Mouse (Mus musculus) B cell, adult 2 months (primary cell): Measurements from ENCODE around the gene Capg.
"Not testable (repeated sequence)": the region's sequence is repeated elsewhere in the genome, so short reads cannot be mapped to it uniquely, and the experiment has no call there.

Experiments used
- DNase-seq, 2 experiments: peaks; one replicate each; pipeline ENCODE4 v3.0.0; 2022

Capg gene

GRCm38 (mm10) chr6:72533555-72533954 is 10.6 kb upstream of the Capg start:
- DNase-seq: not testable (repeated sequence)

- peak; percentile 79 to 83 for DNase-seq
Measured at GRCm38 (mm10) chr6:72534035-72534809, 10.0 kb upstream of the Capg start.

- peak; percentile 95 for DNase-seq
Measured at GRCm38 (mm10) chr6:72535165-72535564, 9.0 kb upstream of the Capg start.

GRCm38 (mm10) chr6:72537998-72538500 is 6.1 kb upstream of the Capg start:
- no peak for DNase-seq

- DNase-seq: peak; percentile 83 to 86
Measured at GRCm38 (mm10) chr6:72538562-72539031, 5.6 kb upstream of the Capg start.

GRCm38 (mm10) chr6:72543265-72543850 is 833 bp upstream of the Capg start:
- DNase-seq: no peak

- no peak for DNase-seq
Measured at GRCm38 (mm10) chr6:72545377-72545776, 1.2 kb downstream of the Capg start.

- DNase-seq: peak in 1 of 2 experiments; percentile 20
Measured at GRCm38 (mm10) chr6:72547121-72547520, 2.9 kb downstream of the Capg start.

GRCm38 (mm10) chr6:72547862-72548261 is 3.7 kb downstream of the Capg start:
- no peak for DNase-seq

- DNase-seq: peak; percentile 78 to 81
Measured at GRCm38 (mm10) chr6:72549041-72549580, 4.9 kb downstream of the Capg start.

- DNase-seq: peak; percentile 32 to 40
Measured at GRCm38 (mm10) chr6:72550025-72550424, 5.8 kb downstream of the Capg start.

- DNase-seq: peak; percentile 45
Measured at GRCm38 (mm10) chr6:72550503-72551100, 6.4 kb downstream of the Capg start.

- DNase-seq: peak; percentile 48 to 57
Measured at GRCm38 (mm10) chr6:72552171-72553078, 8.2 kb downstream of the Capg start.

GRCm38 (mm10) chr6:72553079-72553412 is 8.9 kb downstream of the Capg start:
- no peak for DNase-seq

GRCm38 (mm10) chr6:72560801-72561200 is 16.6 kb downstream of the Capg start:
- no peak for DNase-seq

GRCm38 (mm10) chr6:72562486-72562885 is 18.3 kb downstream of the Capg start:
- no peak for DNase-seq

- no peak for DNase-seq
Measured at GRCm38 (mm10) chr6:72562894-72563293, 18.7 kb downstream of the Capg start.

GRCm38 (mm10) chr6:72565506-72565905 is 21.3 kb downstream of the Capg start:
- no peak for DNase-seq

- DNase-seq: peak; percentile 90 to 92
Measured at GRCm38 (mm10) chr6:72566044-72566443, 21.9 kb downstream of the Capg start.

GRCm38 (mm10) chr6:72567508-72567907 is 23.3 kb downstream of the Capg start:
- no peak for DNase-seq

GRCm38 (mm10) chr6:72568736-72569135 is 24.5 kb downstream of the Capg start:
- DNase-seq: no peak

GRCm38 (mm10) chr6:72570644-72571397 is 26.6 kb downstream of the Capg start:
- DNase-seq: no peak
